Mouse (Mus musculus) ES-E14 (cell line): Measurements from ENCODE around the gene Smok2b. TPM values are rescaled to one million over a fixed set of nuclear protein-coding genes. Genes with fewer than 3 reads are reported as not detected.
"Not testable (repeated sequence)": the region's sequence is repeated elsewhere in the genome, so short reads cannot be mapped to it uniquely, and the experiment has no call there.

Experiments used
- DNase-seq: peaks from one replicate; pipeline ENCODE4 v3.0.0-alpha.2; 2013; ENCODE audit warnings: low read depth, low spot score
- H3K27ac ChIP-seq: 2 replicates; pipeline ENCODE4 v1.5.1; 2012; ENCODE audit warnings: low read depth, mild to moderate bottlenecking, low read length, moderate library complexity, mixed read lengths; ENCODE audit not compliant: poor library complexity, insufficient read depth, severe bottlenecking
- H3K36me3 ChIP-seq: 2 replicates; pipeline ENCODE4 v1.6.1; 2012; ENCODE audit warnings: mild to moderate bottlenecking, low read length, moderate library complexity, mixed read lengths; ENCODE audit not compliant: control insufficient read depth, poor library complexity, insufficient read depth, severe bottlenecking
- H3K4me1 ChIP-seq, 2 experiments: fragments of 150-350 bp in 1 of 2; sonication (generic) in 1 of 2; 2 replicates each; pipeline ENCODE4 v1.6.1; 2012; ENCODE audit warnings: low read length in 2 of 2, mild to moderate bottlenecking in 1 of 2, mixed read lengths in 1 of 2; ENCODE audit not compliant: control insufficient read depth in 2 of 2, insufficient read depth in 2 of 2, poor library complexity in 1 of 2
- H3K4me3 ChIP-seq, 2 experiments: fragments of 150-350 bp in 1 of 2; sonication (generic) in 1 of 2; 2 replicates each; pipeline ENCODE4 v1.5.1; 2012; ENCODE audit warnings: low read length in 2 of 2, low read depth in 1 of 2, mild to moderate bottlenecking in 1 of 2, mixed read lengths in 1 of 2; ENCODE audit not compliant: insufficient read depth in 1 of 2, poor library complexity in 1 of 2, severe bottlenecking in 1 of 2
- H3K9ac ChIP-seq: 2 replicates; pipeline ENCODE4 v1.6.1; 2012; ENCODE audit warnings: low read depth, mild to moderate bottlenecking, low read length, mixed read lengths; ENCODE audit not compliant: poor library complexity, insufficient read depth, severe bottlenecking
- H3K9me3 ChIP-seq: fragments of 150-350 bp; sonication (generic); 2 replicates; pipeline ENCODE4 v1.6.1; 2012; ENCODE audit warnings: low read depth, mild to moderate bottlenecking, low read length; ENCODE audit not compliant: control insufficient read depth, insufficient read depth
- CHD2 ChIP-seq: IDR thresholded peaks from 2 replicates; pipeline ENCODE4 v1.6.1; 2014; ENCODE audit warnings: mild to moderate bottlenecking, low read depth, low read length, inconsistent platforms
- HCFC1 ChIP-seq: IDR thresholded peaks from 2 replicates; pipeline ENCODE4 v1.6.1; 2012; ENCODE audit warnings: low read length, inconsistent platforms, borderline replicate concordance; ENCODE audit not compliant: insufficient read depth
- MAFK ChIP-seq: IDR thresholded peaks from 2 replicates; pipeline ENCODE4 v1.6.1; 2014; ENCODE audit warnings: mild to moderate bottlenecking, low read depth, low read length, inconsistent platforms; ENCODE audit not compliant: insufficient read depth
- ZC3H11A ChIP-seq: IDR thresholded peaks from 2 replicates; pipeline ENCODE4 v1.6.1; 2012; ENCODE audit warnings: low read depth, mild to moderate bottlenecking, inconsistent platforms, low read length, borderline replicate concordance
- ZNF384 ChIP-seq: IDR thresholded peaks from 2 replicates; pipeline ENCODE4 v1.6.1; 2012; ENCODE audit warnings: low read depth, low read length, inconsistent platforms
- in situ Hi-C, 2 experiments: fragments of 600-800 bp; cut with MboI; formaldehyde crosslinking; loops; one replicate each; pipeline ENCODE4 v1.15.1; 2025; ENCODE audit warnings: low sequenced_read_pairs in 2 of 2, inconsistent platforms in 1 of 2; ENCODE audit not compliant: unreplicated experiment in 2 of 2
- total RNA-seq: library from RNA; depleted of rRNA; stranded (reverse); fragments of 300-350 nt; gene quantifications from 2 replicates; pipeline ENCODE4 v1.2.3, GENCODE M21; 2012

Smok2b gene
- total RNA-seq, 1 experiment = not detected

GRCm38 (mm10) chr17:13206491-13206890, 23.6 kb upstream of the Smok2b start:
- in situ Hi-C loops = loop anchor here in 1 of 2 experiments (5.0 kb wide), 1 partner anchor 306 kb away; no protein-coding TSS in a partner anchor
- no peaks in the 10 kb centered on the region for H3K9me3 ChIP-seq

DNA sequence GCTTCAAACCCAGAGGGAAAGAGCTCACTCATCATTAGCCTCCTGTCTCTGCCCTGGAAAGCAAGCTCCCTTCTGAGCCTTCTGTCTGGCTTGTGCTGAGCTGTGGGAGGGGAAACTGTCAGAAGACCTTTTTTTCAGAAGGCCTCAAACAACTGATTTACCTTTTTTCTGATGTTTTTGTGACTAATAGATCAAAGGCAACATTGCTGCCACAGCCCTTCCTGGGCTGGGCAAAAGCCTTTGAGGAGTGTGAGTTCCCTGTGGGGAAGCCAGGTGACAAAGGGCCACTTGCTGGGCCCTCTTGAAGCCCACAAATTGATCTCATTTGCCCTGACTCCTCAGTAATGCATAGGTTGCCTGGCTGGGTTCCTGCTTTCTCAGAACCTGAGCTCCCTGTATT, 21.6 kb upstream of the Smok2b start:
- not testable (repeated sequence) for H3K9ac ChIP-seq, H3K4me1 ChIP-seq, H3K27ac ChIP-seq, H3K4me3 ChIP-seq, H3K36me3 ChIP-seq, DNase-seq, H3K9me3 ChIP-seq
- in situ Hi-C loops = loop anchor here in 1 of 2 experiments (5.0 kb wide), 1 partner anchor 304 kb away; no protein-coding TSS in a partner anchor

More at GRCm38 (mm10) chr17:13206491-13206890, 23.6 kb upstream of the Smok2b start:
- no peaks in the 10 kb centered on the region for H3K4me1 ChIP-seq
- no peaks in the 10 kb centered on the region for H3K36me3 ChIP-seq
- DNase-seq = no peak
- no peak overlapping the region for H3K4me3 ChIP-seq
- no peak overlapping the region for H3K27ac ChIP-seq
- H3K9ac ChIP-seq = no peak overlapping the region
- TF ChIP-seq ZC3H11A (no peak), ZNF384 (no peak), CHD2 (no peak), HCFC1 (no peak), MAFK (no peak)

GRCm38 (mm10) chr17:13212136-13212850, 17.8 kb upstream of the Smok2b start:
- no peak for DNase-seq
- Histone ChIP-seq H3K4me3 (no peak overlapping the region), H3K9me3 (no peaks in the 10 kb centered on the region), H3K27ac (no peak overlapping the region), H3K4me1 (no peaks in the 10 kb centered on the region), H3K36me3 (no peaks in the 10 kb centered on the region), H3K9ac (no peak overlapping the region)
- in situ Hi-C loops = no loop called here
- TF ChIP-seq MAFK (no peak), HCFC1 (no peak), ZC3H11A (no peak), CHD2 (no peak), ZNF384 (no peak)

- H3K4me1 ChIP-seq = no peaks in the 10 kb centered on the region
- H3K9me3 ChIP-seq = no peaks in the 10 kb centered on the region
- no peak overlapping the region for H3K27ac ChIP-seq
- H3K36me3 ChIP-seq = no peaks in the 10 kb centered on the region
- in situ Hi-C loops = no loop called here
- no peak overlapping the region for H3K9ac ChIP-seq
- DNase-seq = no peak
- no peak overlapping the region for H3K4me3 ChIP-seq
- TF ChIP-seq ZNF384 = no peak
Observed at GRCm38 (mm10) chr17:13214169-13214568, 15.9 kb upstream of the Smok2b start.

DNA sequence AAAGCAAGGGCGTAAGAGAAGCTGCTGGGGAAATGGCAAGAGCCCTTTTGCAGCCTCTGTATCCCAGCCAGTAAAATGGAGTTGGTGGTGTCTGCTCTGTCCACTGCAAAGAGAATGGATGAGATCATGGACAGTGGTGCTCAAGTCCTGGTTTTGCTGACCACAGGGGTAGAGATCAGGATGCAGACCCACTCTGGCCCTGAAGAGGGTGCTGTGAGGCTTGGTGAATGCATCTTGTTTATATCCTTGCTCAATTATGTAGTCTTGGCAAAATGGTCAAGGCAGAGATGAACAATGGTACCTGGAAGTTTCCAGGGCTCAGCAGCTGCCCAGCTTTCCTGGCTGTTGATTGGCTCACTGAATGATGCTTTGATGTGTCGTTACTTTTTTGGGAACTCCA, 14.5 kb upstream of the Smok2b start:
- DNase-seq = no peak
- H3K9me3 ChIP-seq = no peaks in the 10 kb centered on the region
- no peak overlapping the region for H3K4me3 ChIP-seq
- H3K4me1 ChIP-seq = no peaks in the 10 kb centered on the region
- in situ Hi-C loops = no loop called here
- H3K36me3 ChIP-seq = no peaks in the 10 kb centered on the region
- H3K9ac ChIP-seq = no peak overlapping the region
- no peak for TF ChIP-seq ZC3H11A
- TF ChIP-seq ZNF384 = no peak
- no peak for TF ChIP-seq MAFK
- TF ChIP-seq HCFC1 = no peak
- no peak for TF ChIP-seq CHD2
- H3K27ac ChIP-seq = no peak overlapping the region
